Mouse (Mus musculus) lung, postnatal 4 days (tissue): ENCODE results near the gene Slamf9.

Source experiments
- DNase-seq, 2 experiments: peaks; one replicate each; pipeline ENCODE4 v3.0.0; 2021

The Slamf9 gene

DNA sequence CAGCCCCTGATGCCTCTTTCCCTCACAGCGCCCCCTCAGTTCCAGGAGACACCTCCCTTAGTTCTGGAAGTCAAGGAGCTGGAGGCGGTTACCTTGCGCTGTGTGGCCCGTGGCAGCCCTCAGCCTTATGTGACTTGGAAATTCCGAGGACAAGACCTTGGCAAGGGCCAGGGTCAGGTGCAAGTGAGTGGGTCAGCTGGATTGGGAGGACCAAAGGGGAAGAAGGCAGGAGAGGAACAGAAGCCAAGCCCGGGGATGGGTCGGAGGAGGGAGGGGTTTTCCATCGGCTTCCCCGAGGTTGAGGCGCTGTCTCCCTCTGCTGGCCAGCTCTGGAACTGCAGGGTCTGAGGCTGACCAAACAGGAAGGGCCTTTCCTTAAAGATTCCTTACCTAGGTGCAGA, 15.1 kb downstream of the Slamf9 start:
- peak; percentile 84 to 92 for DNase-seq

DNA sequence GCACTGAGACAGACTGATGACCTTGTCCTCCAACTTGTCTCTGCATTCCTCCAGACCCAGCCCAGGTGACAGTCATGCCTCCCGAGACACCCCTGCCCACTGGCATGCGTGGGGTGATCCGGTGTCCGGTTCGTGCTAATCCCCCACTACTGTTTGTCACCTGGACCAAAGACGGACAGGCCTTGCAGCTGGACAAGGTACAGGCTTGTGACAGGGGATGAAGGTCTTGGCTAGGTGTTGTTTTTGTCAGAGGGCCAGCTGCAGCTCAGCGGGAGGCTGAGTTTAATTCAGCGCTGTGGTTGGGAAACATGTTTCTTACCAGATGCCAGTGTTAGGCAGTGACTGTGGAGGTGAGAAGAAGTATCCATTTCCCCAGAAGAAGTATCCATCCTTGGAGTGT, 16.9 kb downstream of the Slamf9 start:
- DNase-seq: no peak

GRCm38 (mm10) chr1:172493516-172493915, 18.4 kb downstream of the Slamf9 start:
- no peak for DNase-seq

DNA sequence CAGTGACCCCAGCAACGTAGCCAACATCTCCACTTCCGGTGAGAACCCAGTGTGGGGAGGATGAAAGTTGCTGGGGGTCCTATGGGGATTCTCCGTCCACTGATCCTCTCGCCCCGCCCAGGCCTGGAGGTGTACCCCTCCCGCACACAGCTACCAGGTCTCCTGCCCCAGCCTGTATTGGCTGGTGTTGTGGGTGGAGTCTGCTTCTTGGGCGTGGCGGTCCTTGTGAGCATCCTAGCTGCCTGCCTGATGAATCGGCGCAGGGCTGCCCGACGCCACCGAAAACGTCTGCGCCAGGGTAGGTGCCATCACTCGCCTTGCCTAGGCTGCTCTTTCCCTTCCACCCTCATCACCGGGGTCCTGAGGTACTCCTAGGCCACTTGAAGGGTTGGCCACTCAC, 20.9 kb downstream of the Slamf9 start:
- DNase-seq: peak in 1 of 2 experiments; percentile 19

DNA sequence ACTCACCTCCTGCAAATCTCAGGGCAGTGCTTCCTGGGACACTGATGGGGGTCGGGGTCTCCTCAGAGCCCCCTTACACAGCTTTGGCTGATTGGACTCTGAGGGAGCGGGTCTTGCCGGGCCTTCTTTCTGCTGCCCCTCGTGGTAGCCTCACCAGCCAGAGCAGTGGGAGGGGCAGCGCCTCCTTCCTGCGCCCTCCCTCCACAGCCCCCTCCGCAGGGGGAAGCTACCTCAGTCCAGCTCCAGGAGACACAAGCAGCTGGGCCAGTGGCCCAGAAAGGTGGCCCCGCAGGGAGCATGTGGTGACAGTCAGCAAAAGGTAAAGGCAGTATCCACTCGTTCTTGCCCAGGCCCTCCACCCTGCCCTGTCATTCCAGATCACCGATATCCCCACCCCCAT, 22.3 kb downstream of the Slamf9 start:
- DNase-seq: no peak

GRCm38 (mm10) chr1:172499765-172500441, 24.7 kb downstream of the Slamf9 start, which contains the start of gene Tagln2:
Tagln2 (plus strand) TSS chr1:172500047.
- peak; percentile 94 to 95 for DNase-seq

GRCm38 (mm10) chr1:172500451-172501370, 25.6 kb downstream of the Slamf9 start:
- DNase-seq: peak; percentile 87 to 89

- DNase-seq: peak; percentile 91 to 94
These were observed 26.4 kb downstream of the Slamf9 start for GRCm38 (mm10) chr1:172501371-172502144.

DNA sequence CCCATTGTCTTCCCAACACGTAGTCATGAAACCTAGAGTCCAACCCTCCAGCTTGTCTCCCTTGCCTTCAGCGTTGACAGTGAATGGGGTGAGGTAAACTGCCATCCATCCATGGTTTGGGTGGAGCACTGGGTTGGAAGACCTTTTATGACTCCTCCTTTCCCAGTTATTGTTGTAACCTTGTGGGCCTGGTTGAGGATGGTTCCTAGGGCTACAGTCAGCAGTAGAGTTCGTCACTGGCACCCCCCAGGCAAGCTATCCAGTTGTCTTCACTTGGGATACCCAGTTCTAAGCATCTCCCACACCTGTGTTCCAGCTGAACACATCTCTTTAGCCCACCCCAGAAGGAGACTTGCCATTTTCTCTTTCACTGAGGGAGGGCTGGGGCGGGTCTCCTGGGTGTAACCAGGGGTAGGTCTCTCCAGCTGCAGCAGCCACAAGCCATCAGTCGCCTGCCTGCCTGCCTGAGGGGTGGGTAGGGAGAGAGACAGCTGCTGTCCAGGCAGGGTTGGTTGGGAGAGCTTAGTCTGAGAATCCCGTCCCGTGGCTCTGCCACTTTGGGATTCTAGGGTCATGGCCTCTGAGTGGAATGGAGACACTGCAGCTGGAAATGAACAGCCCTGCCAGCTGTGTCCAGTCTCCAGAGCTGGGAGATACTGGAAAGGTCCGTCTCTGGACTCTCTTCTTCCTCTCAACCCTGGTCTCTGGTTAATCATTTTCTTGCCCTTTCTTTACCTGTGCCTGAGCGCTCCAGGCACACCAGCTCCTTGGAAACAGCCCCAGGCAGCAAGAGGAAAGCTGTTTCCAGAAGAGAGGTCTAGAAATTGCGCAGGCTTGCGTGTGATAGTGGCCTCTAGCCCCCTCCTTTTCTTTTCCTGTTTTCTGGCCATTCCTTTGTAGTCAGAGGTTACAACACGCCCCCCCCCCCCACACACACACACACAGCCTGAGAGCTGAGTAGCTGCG, 27.3 kb downstream of the Slamf9 start:
- DNase-seq: peak; percentile 77 to 92

GRCm38 (mm10) chr1:172503111-172503997, 28.2 kb downstream of the Slamf9 start:
- DNase-seq: peak; percentile 81 to 86

DNA sequence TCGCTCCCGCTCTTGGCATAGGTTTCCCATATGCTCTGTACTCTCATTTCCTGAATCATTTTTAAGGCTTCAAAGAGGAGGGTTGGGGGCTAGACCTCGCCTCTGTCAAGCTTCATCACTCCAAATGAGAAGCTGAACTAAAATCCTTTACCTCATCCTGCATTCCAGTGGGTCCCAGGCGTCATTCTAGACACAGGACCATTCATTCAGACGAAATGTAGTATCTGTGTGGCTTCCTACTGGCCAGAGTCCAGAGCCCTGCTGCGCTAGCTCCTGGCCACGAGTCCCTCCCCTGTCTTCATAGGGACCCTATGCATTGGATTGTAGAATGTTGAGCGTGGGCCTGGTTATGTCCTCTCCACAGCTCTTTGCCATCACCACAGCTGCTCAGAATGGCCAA, 29.6 kb downstream of the Slamf9 start:
- no peak for DNase-seq

GRCm38 (mm10) chr1:172507001-172507400, 31.8 kb downstream of the Slamf9 start:
- peak; percentile 48 to 82 for DNase-seq

- no peak for DNase-seq
These were observed 32.5 kb downstream of the Slamf9 start for GRCm38 (mm10) chr1:172507701-172508100.

DNA sequence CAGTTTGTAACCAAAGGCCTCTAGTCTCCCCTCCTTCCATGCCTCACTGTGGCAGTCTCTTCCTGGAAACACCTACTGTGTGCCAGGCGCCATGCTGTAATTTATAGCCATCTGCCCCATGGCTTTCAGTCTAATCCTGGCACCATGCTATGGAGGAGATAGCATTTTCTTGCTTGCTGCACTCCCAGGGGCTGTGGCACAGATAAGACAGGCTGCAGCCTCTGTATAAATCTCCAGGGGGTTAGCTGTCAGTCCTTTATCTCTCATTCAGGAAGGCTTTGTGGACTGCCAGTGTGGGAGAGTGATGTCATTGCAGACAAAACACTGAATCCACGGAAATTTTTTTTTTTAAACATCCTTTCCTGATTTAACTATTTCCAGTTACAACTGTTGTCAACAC, 33.0 kb downstream of the Slamf9 start:
- no peak for DNase-seq

- no peak for DNase-seq
These were observed 34.1 kb downstream of the Slamf9 start for GRCm38 (mm10) chr1:172509235-172509634.

GRCm38 (mm10) chr1:172509983-172510382, 34.8 kb downstream of the Slamf9 start:
- DNase-seq: no peak

DNA sequence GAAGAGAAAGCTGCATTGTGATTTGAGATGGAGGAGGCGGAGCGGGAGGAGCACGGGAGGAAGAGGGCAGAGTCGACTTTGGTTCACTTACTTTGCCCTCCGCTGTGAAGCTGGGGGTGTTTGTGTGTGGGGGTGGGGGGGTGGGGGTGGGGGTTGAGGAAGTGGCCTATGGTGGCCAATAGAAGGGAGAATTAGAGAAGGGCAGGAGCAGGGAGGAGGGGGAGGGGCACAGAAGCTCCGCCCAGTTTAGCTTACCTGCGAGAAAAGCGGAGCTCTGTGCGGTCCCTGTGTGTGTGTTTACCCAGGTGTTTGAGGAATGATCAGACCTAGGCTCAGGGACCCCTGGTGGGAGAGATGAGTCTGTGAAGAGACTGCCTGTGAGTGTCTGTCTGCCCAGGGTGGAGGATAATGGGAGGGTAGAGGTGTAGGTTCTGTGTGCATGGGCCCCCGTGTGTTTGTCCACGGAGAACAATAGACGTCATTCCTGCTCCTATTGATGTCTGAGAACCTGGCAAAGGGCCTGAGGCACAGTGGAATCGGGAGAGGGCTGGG, 35.3 kb downstream of the Slamf9 start:
- DNase-seq: peak; percentile 66 to 74

DNA sequence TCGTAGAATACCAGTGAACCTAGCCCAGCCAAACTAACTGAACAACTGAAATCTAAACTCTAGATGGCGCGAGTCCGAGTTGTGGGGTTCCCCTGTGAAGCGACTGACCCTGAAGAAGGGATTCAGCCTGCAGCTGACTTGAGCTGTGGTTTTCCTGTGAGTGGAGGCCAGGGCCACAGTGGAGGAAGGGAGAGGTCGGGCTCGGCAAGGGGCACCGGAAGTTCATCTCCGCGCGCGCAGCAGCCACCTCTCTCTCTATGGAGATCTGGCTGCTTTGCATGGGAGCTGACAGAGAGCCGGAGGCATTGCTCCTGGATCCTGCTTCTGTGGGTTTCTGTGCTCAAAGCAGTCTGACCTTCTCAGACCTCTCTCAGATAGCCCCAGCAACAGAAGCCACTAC, 37.8 kb downstream of the Slamf9 start:
- DNase-seq: peak; percentile 84 to 89

GRCm38 (mm10) chr1:172513525-172514212, 38.5 kb downstream of the Slamf9 start:
- DNase-seq: peak; percentile 88 to 91

DNA sequence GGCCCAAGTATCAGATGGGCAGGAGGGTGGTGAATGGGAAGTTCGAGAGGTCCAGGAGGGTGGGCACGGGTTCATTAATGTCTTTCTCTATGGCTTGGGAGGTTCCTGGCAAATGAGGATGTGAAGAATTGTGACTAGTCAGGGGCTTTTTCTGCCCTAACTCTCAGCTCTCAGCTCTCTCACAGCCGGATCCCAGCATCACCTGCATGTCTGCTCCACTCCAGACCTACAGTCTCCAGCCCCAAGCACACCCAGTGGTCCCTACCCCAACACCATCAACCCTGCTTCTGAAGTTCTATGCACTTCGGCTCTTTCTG, 39.0 kb downstream of the Slamf9 start:
- no peak for DNase-seq
